9 mouse cellular contexts compared by ENCODE assay signal in genomic region chr7:88206914-88207710, GRCm38 (mm10).
A peak's percentile ranks its signal among the peaks of the same experiment; 100 is the strongest.
DNase-seq lines count a peak whose midpoint lies in the region; ATAC-seq and TF ChIP-seq lines count a peak whose summit lies in the region.
"Had no signal": no experiment of that assay in that cellular context is flagged by ENCODE, and none has a peak within 500 bp of the region (broad histone marks: within the 10 kb centered on the region; RNA-seq: fewer than 3 reads in every experiment).

No protein-coding gene starts in this region.

- H3K4me1 ChIP-seq in forebrain, embryonic 14.5 days (ENCODE audit: control insufficient read depth, insufficient read depth, low read length), result 0 out of 2 replicates have a peak, but pooled peaks cover 4% of the 10 kb centered on the region
- H3K4me1 ChIP-seq in small intestine, adult 2 months (ENCODE audit: control insufficient read depth, insufficient read depth, insufficient read length, low read length), result no peaks in the 10 kb centered on the region

- no peak overlapping the region for H3K9ac ChIP-seq in forebrain, embryonic 14.5 days (ENCODE audit: low read length)
- H3K9ac ChIP-seq: lung, embryonic 15.5 days had no signal

- H3K27me3 ChIP-seq in forebrain, embryonic 14.5 days (replicated peaks; ENCODE audit: control insufficient read depth, insufficient read depth, low read length), result no peaks in the 10 kb centered on the region
- H3K27me3 ChIP-seq in small intestine, adult 2 months (ENCODE audit: control insufficient read depth, insufficient read depth, low read length), result no peaks in the 10 kb centered on the region
- H3K27me3 ChIP-seq: lung, embryonic 15.5 days had no signal

- H3K4me3 ChIP-seq in forebrain, embryonic 14.5 days (ENCODE audit: low read depth, low read length), result no peak overlapping the region
- H3K4me3 ChIP-seq in macrophage (ENCODE audit: inconsistent target), result no peak overlapping the region
- no peak overlapping the region for H3K4me3 ChIP-seq in small intestine, adult 2 months (ENCODE audit: low read depth, low read length)
- H3K4me3 ChIP-seq: lung, embryonic 15.5 days had no signal

- peak overlapping the region; percentile 20; the same call in 1 of the 2 replicates for H3K4me2 ChIP-seq in forebrain, embryonic 14.5 days (ENCODE audit: low read length)
- H3K4me2 ChIP-seq: lung, embryonic 15.5 days had no signal

- intact Hi-C loops in gastrocnemius, postnatal 36 days (cut with DNase I), result no loop called here

- DNase-seq in cerebellum, postnatal 14 days, result peak; percentile 17 to 29
- peak; percentile 81 for DNase-seq in forebrain, embryonic 14.5 days (ENCODE audit: low spot score)
- no peak for DNase-seq in MN1 (ENCODE audit: low spot score)
- no peak for DNase-seq in gastrocnemius, postnatal 36 days

- no peaks in the 10 kb centered on the region for H3K9me3 ChIP-seq in forebrain, embryonic 14.5 days (replicated peaks; ENCODE audit: control insufficient read depth, low read length)

- no peak for TF ChIP-seq CTCF in small intestine, adult 2 months (IDR thresholded peaks at IDR 0.05; ENCODE audit: extremely low read depth, insufficient read length, insufficient replicate concordance, low read depth, low read length)

- no peak for ATAC-seq in cerebellum, adult (ENCODE audit: insufficient number of reproducible peaks, low FRiP score, low TSS enrichment)
- ATAC-seq in CD4-positive, CD25-positive, alpha-beta regulatory T cell, adult 4 months, result peak; percentile 18
- peak; percentile 88 for ATAC-seq in forebrain, embryonic 14.5 days

- 4% methylated on average over 10 of the region's 10 CpGs for whole genome bisulfite sequencing in forebrain, embryonic 14.5 days
- 69% methylated on average over 10 of the region's 10 CpGs for WGBS in macrophage (ENCODE audit: missing documents)
- WGBS in small intestine, adult 2 months, result 59% methylated on average over 10 of the region's 10 CpGs

- no peaks in the 10 kb centered on the region for H3K79me2 ChIP-seq in macrophage (ENCODE audit: inconsistent target)

- H3K27ac ChIP-seq in forebrain, embryonic 14.5 days (ENCODE audit: low read depth, low read length), result peak overlapping the region; percentile 22
- H3K27ac ChIP-seq in macrophage, result peak overlapping the region; percentile 62
- H3K27ac ChIP-seq in small intestine, adult 2 months (ENCODE audit: insufficient read depth, low read depth, low read length), result peak overlapping the region; percentile 60
- H3K27ac ChIP-seq: lung, embryonic 15.5 days had no signal

- no peaks in the 10 kb centered on the region for H3K36me3 ChIP-seq in forebrain, embryonic 14.5 days (ENCODE audit: control insufficient read depth, insufficient read depth, low read length)
- H3K36me3 ChIP-seq in macrophage (ENCODE audit: inconsistent target), result no peaks in the 10 kb centered on the region
- no peaks in the 10 kb centered on the region for H3K36me3 ChIP-seq in small intestine, adult 2 months (ENCODE audit: control insufficient read depth, insufficient read depth, low read length)
- H3K36me3 ChIP-seq: lung, embryonic 15.5 days had no signal

- TF ChIP-seq POLR2A in small intestine, adult 2 months (IDR thresholded peaks at IDR 0.05; ENCODE audit: low read depth, low read length), result no peak

Comparison
In these comparisons a context has a peak if more than half of its experiments do, and no peak if none do; other contexts are left out.
1. DNase-seq: peak in cerebellum, postnatal 14 days (2 of 2) and forebrain, embryonic 14.5 days (single experiment); none in MN1 (single experiment) and gastrocnemius, postnatal 36 days (0 of 2).
2. Peak in every context shown above with its lines, with median percentiles within 50 percentile points of each other: H3K27ac ChIP-seq.